Mouse (Mus musculus): ENCODE results near the gene Nsd1. TPM values are rescaled to one million over a fixed set of nuclear protein-coding genes. Genes with fewer than 3 reads are reported as not detected.
A peak's percentile ranks its signal among the peaks of the same experiment; 100 is the strongest.

Gene Nsd1
- total RNA-seq, 2 experiments from 2014 or later, result 124 to 125 TPM

DNA sequence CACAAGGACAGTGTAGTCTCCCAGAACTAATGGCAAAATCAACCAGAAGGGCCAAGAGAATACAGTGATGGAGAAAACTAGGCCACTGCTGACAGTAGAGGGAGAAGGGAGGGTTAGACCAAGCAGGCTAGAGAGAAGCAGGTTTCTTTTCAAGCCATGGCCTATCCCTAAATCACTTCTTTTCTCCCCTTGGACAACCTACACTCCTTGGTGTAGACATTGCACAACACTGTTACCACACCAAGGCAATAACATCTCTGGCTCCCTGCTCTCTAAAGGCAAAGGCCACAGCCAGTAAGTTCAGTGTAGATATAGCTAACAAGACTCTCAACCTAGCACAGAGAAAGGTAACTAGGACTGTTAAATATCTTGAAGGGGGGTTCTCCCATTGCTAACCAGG lies 151.6 kb downstream of the Nsd1 start:
- DNase-seq (ENCODE audit: low spot score in 2 of 2), result no peak
- intact Hi-C loops (cut with DNase I), result no loop called here

DNA sequence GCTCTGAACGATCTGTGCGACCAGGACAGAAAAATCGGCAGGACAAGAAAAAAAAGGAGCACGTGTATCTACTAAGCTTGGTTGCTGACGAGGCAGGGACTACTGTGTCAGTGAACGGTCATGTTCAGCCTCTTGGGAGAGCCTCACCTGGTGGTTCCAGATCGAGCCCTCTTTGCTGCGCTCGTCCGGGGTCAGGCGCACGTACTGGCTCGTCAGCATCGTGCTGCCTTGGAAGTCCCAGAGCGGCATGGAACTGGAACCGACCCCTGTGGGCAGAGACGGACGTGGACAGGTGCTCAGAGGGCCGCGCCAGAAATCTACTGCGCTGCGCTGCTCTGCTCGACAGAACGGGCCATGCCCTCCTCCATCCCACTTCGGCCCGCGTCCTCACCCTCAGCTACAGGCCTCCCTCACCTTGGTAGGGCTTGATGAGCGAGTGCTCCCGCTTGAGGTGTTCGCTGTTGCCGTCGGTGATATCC lies 152.4 kb downstream of the Nsd1 start:
- intact Hi-C loops (cut with DNase I), result no loop called here
- peak in 1 of 2 experiments; percentile 45 for DNase-seq (ENCODE audit: low spot score in 2 of 2)

DNA sequence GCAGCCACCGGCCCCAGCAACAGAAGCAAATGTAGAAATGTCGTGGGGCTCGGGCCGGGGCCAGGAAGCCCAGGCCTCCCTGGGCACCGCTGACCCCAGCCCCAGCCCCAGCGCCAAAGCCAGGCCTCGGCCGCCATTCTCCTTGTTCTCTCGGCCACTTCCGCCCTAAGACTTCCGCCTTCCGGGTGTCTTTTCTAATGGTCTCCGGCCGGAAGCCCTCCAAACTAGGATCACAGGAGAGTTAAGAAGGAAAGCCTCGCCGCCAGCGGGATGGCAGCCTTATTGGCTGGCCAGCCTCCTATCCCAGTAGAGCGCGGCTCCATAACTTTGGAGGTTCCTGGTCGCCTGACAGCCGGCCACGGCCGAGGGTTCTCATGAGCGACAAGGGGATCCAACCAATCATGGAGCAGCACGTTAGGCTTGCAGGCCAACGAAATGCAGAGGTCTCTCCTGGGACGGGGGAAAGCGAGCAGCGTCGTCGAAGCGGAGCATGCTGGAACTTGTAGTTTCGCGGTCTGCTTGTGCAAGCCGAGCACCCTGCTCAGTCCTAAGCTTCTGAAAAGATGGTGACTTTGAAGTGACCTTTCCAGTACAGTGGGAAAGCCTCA lies 153.0 kb downstream of the Nsd1 start, which contains the start of gene Lman2:
Gene Lman2 (minus strand): TSS at position 331 of the 608 bp plus-strand sequence.
- peak; percentile 98 to 100 for DNase-seq (ENCODE audit: low spot score in 2 of 2)
- intact Hi-C loops (cut with DNase I), result no loop called here

Other genes with a start within 250 kb of the Nsd1 start
- 1 to 10 TPM; 1.5 TPM for gene Hk3, start 188.4 kb upstream of the Nsd1 start, total RNA-seq (2021)
- gene Uimc1, start 109.5 kb upstream of the Nsd1 start, total RNA-seq (2021), result 10 to 100 TPM; 14.4 to 19.2 TPM
- 10 to 100 TPM; 38.2 to 40.0 TPM for gene Zfp346, start 104.5 kb upstream of the Nsd1 start, total RNA-seq (2021)
- not detected for gene Gm17617, start 76.2 kb upstream of the Nsd1 start, total RNA-seq (2021)
- gene Fgfr4, start 57.1 kb upstream of the Nsd1 start, total RNA-seq (2021), result under 1 TPM; 0.21 to 0.27 TPM
- gene Prelid1, start 110.7 kb downstream of the Nsd1 start, total RNA-seq (2021), result 100 to 1,000 TPM; 170 to 176 TPM
- gene Rab24, start 112.2 kb downstream of the Nsd1 start, total RNA-seq (2021), result 10 to 100 TPM; 82.3 to 87.2 TPM
- 1 to 10 TPM in 1 of 2 experiments, under 1 TPM in 1; 0.85 to 1.4 TPM for gene Mxd3, start 120.0 kb downstream of the Nsd1 start, total RNA-seq (2021)
- 10 to 100 TPM; 57.5 to 59.7 TPM for gene Lman2, start 153.0 kb downstream of the Nsd1 start, total RNA-seq (2021)
- gene Rgs14, start 159.9 kb downstream of the Nsd1 start, total RNA-seq (2021), result 10 to 100 TPM; 55.6 to 58.5 TPM
- gene Slc34a1, start 188.4 kb downstream of the Nsd1 start, total RNA-seq (2021), result not detected
- gene Pfn3, start 205.4 kb downstream of the Nsd1 start, total RNA-seq (2021), result not detected
- gene F12, start 217.0 kb downstream of the Nsd1 start, total RNA-seq (2021), result under 1 TPM; 0.57 to 0.62 TPM
- 10 to 100 TPM; 64.0 to 68.0 TPM for gene Grk6, start 235.3 kb downstream of the Nsd1 start, total RNA-seq (2021)